Mouse (Mus musculus): ENCODE results near the gene B3gnt8. TPM values are rescaled to one million over a fixed set of nuclear protein-coding genes. Genes with fewer than 3 reads are reported as not detected.

Gene B3gnt8
- total RNA-seq, 2 experiments from 2014 or later, result 0.19 to 8.2 TPM

- no peak for ATAC-seq (replicated peaks; ENCODE audit: low FRiP score, low TSS enrichment, poor library complexity, severe bottlenecking)
Observed at GRCm38 (mm10) chr7:25681341-25682231, 55.1 kb downstream of the B3gnt8 start.

GRCm38 (mm10) chr7:25683474-25684180 lies 57.2 kb downstream of the B3gnt8 start:
- ATAC-seq (replicated peaks; ENCODE audit: low FRiP score, low TSS enrichment, poor library complexity, severe bottlenecking), result peak; percentile 21

- ATAC-seq (replicated peaks; ENCODE audit: low FRiP score, low TSS enrichment, poor library complexity, severe bottlenecking), result no peak
Observed at GRCm38 (mm10) chr7:25684659-25685058, 58.2 kb downstream of the B3gnt8 start.

Other genes starting within 250 kb of the B3gnt8 start
- gene Lipe, start 227.9 kb upstream of the B3gnt8 start, total RNA-seq (2014; fragmentation: Nextera tagmentation), result 7.1 and 12.6 TPM in 2 replicates
- 4.5 and 6.4 TPM in 2 replicates for gene Lipe, start 227.9 kb upstream of the B3gnt8 start, total RNA-seq (2017)
- gene Cxcl17, start 213.8 kb upstream of the B3gnt8 start, total RNA-seq (2014; fragmentation: Nextera tagmentation), result not detected in 2 replicates
- gene Cxcl17, start 213.8 kb upstream of the B3gnt8 start, total RNA-seq (2017), result not detected in 2 replicates
- gene Ceacam1, start 149.1 kb upstream of the B3gnt8 start, total RNA-seq (2014; fragmentation: Nextera tagmentation), result 6.6 and 6.8 TPM in 2 replicates
- gene Ceacam1, start 149.1 kb upstream of the B3gnt8 start, total RNA-seq (2017), result 1.3 and 6.4 TPM in 2 replicates
- gene Ceacam2, start 86.8 kb upstream of the B3gnt8 start, total RNA-seq (2014; fragmentation: Nextera tagmentation), result not detected in 2 replicates
- gene Ceacam2, start 86.8 kb upstream of the B3gnt8 start, total RNA-seq (2017), result not detected in 2 replicates
- gene Erich4, start 10.8 kb upstream of the B3gnt8 start, total RNA-seq (2014; fragmentation: Nextera tagmentation), result not detected in 2 replicates
- not detected in 2 replicates for gene Erich4, start 10.8 kb upstream of the B3gnt8 start, total RNA-seq (2017)
- gene Dmac2, start 7.2 kb upstream of the B3gnt8 start, total RNA-seq (2014; fragmentation: Nextera tagmentation), result 22.5 and 24.2 TPM in 2 replicates
- gene Dmac2, start 7.2 kb upstream of the B3gnt8 start, total RNA-seq (2017), result 30.4 and 35.9 TPM in 2 replicates
- 20.2 and 27.4 TPM in 2 replicates for gene Bckdha, start 32.3 kb downstream of the B3gnt8 start, total RNA-seq (2014; fragmentation: Nextera tagmentation)
- gene Bckdha, start 32.3 kb downstream of the B3gnt8 start, total RNA-seq (2017), result 22.6 and 25.8 TPM in 2 replicates
- 69.2 and 123 TPM in 2 replicates for gene Exosc5, start 32.5 kb downstream of the B3gnt8 start, total RNA-seq (2014; fragmentation: Nextera tagmentation)
- 34.9 and 43.9 TPM in 2 replicates for gene Exosc5, start 32.5 kb downstream of the B3gnt8 start, total RNA-seq (2017)
- 2.2 TPM in 1 of 2 replicates, not detected in the other for gene Tmem91, start 48.5 kb downstream of the B3gnt8 start, total RNA-seq (2014; fragmentation: Nextera tagmentation)
- gene Tmem91, start 48.5 kb downstream of the B3gnt8 start, total RNA-seq (2017), result not detected in 2 replicates
- gene B9d2, start 54.1 kb downstream of the B3gnt8 start, total RNA-seq (2014; fragmentation: Nextera tagmentation), result 34.6 and 35.2 TPM in 2 replicates
- 42.8 and 45.5 TPM in 2 replicates for gene B9d2, start 54.1 kb downstream of the B3gnt8 start, total RNA-seq (2017)
- 156 and 169 TPM in 2 replicates for gene Tgfb1, start 60.3 kb downstream of the B3gnt8 start, total RNA-seq (2014; fragmentation: Nextera tagmentation)
- 26.0 and 27.0 TPM in 2 replicates for gene Tgfb1, start 60.3 kb downstream of the B3gnt8 start, total RNA-seq (2017)
- 43.5 and 59.8 TPM in 2 replicates for gene Ccdc97, start 92.4 kb downstream of the B3gnt8 start, total RNA-seq (2014; fragmentation: Nextera tagmentation)
- 7.0 and 18.6 TPM in 2 replicates for gene Ccdc97, start 92.4 kb downstream of the B3gnt8 start, total RNA-seq (2017)
- 171 and 188 TPM in 2 replicates for gene Hnrnpul1, start 128.1 kb downstream of the B3gnt8 start, total RNA-seq (2014; fragmentation: Nextera tagmentation)
- 139 and 159 TPM in 2 replicates for gene Hnrnpul1, start 128.1 kb downstream of the B3gnt8 start, total RNA-seq (2017)
- gene Axl, start 162.1 kb downstream of the B3gnt8 start, total RNA-seq (2014; fragmentation: Nextera tagmentation), result 0.68 and 1.0 TPM in 2 replicates
- gene Axl, start 162.1 kb downstream of the B3gnt8 start, total RNA-seq (2017), result 0.70 and 1.4 TPM in 2 replicates
- not detected in 2 replicates for gene Cyp2s1, start 190.3 kb downstream of the B3gnt8 start, total RNA-seq (2014; fragmentation: Nextera tagmentation)
- gene Cyp2s1, start 190.3 kb downstream of the B3gnt8 start, total RNA-seq (2017), result not detected in 2 replicates

Measured in megakaryocyte-erythroid progenitor cell, adult 5-6 weeks (primary cell).